Mouse (Mus musculus) adrenal gland (tissue): Measurements from ENCODE around the gene Popdc2.

Experiments
- intact Hi-C: fragments of 180-260 bp; cut with DNase I; formaldehyde crosslinking; loops from one replicate; pipeline ENCODE4 v1.15.1; 2025

Popdc2 gene

DNA sequence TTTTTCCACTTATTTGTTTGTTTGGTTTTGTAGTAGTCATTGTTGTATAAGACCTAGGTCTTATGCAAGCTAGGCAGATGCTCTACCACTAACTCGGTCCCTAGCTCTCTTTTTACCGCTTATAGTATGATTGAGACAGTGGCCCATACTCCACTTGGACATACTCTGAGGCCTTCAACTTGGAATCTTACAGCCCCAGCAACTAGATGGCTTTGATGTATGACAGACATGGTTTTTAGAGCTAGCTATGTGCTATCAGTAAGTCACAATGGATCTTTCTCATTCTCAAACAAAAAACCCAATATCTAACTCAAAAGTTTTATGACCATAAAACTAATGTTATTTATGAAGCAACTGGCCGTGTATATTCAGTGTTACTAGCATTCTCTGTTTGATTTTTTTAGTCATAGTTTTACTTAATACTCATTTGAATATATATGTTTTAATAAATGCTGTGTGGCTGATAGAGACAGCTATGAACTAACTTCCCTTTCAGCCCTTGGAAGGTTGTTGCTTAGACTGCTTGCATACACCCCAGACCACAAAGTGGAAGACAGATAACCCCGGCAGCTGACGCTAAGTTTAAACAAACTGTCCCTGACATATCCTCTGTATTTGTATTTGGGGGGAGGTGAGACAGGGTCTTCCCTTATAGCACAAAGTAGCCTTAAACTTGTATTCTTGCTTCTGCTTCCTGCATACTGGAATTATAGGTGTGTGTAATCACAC lies 7.7 kb upstream of the Popdc2 start:
- intact Hi-C loops, result no loop called here

DNA sequence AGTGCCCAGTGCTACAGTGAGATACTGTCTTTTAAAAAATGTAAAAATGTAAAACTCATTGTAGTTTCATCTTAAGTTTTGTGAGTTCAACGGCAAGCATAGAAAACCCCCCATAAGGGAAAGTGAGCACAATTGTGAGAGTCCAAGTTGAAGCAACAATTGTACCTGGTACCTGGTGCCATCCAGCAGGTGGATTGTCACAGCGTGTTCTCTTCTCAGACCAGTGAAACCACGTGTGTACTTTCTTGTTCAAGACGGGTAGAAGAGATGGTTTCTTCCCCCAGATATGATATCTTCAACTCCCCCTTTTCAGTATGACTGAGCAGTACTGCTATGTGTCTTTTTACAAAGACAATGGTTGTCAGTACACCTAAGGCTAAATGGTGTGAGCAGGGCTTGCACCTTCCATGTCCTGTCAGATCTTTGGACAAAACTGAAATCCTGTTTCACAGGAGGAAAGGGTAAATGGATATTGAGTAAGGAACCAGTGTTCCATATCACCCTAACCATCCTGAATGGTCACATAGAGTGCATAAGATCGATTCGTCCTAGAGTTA lies 3.7 kb upstream of the Popdc2 start:
- intact Hi-C loops, result no loop called here

DNA sequence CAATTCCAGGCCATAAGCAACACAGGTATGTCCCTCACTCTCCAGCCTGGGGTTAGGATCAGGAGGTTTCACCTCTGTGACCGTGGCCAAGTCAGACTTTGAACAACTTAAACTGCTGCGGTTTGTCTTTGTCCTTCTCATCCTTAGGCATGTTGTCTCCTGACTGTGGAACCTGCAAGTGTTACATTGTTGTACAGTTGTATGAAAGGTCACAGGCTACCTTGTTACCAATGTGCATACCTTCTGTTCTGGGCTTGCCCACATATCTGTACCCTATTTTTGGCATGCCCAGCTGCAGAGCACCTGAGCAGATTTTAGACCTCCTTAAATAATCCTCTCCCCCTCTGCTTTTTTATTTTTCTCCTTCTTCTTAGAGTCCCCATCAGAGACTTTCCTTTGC lies 2.8 kb upstream of the Popdc2 start:
- intact Hi-C loops, result no loop called here

DNA sequence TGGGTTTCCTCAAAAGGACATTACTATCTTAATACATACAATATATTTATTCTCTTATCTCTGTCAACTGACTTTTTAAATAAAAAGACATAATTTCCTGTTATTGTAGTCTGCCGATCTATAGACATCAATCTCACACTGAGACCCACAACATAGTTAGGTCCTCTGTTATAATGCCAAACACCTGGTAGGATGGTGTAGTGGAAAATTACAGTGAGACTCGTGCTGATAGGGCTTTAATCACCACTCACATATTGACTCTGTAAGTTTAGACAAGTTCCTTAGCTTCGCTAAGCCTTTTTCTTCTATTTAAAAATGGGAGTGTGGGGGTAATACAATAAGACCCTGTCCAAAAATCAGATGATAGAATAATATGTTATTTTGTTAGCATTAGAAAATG lies 2.2 kb upstream of the Popdc2 start:
- intact Hi-C loops, result no loop called here

DNA sequence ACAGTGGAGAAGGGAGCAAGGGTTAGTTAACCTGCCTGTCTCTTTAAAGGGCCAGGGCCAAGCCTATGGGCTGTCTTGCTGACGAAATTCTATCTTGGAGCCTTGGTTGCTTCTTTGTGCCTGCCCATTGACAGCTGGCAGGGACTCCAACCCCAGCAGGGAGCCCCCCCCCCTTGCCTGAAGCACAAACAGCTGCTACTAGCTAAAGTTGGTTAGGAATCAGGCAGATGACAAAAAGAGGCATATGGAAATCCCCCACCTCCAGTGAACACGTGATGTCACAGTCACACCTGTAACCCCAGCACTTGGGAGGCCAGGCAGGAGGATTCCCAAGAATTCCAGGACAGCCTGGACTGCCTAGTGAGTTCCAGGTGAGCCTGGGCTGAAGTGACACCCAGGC lies 1.7 kb upstream of the Popdc2 start:
- intact Hi-C loops, result no loop called here

DNA sequence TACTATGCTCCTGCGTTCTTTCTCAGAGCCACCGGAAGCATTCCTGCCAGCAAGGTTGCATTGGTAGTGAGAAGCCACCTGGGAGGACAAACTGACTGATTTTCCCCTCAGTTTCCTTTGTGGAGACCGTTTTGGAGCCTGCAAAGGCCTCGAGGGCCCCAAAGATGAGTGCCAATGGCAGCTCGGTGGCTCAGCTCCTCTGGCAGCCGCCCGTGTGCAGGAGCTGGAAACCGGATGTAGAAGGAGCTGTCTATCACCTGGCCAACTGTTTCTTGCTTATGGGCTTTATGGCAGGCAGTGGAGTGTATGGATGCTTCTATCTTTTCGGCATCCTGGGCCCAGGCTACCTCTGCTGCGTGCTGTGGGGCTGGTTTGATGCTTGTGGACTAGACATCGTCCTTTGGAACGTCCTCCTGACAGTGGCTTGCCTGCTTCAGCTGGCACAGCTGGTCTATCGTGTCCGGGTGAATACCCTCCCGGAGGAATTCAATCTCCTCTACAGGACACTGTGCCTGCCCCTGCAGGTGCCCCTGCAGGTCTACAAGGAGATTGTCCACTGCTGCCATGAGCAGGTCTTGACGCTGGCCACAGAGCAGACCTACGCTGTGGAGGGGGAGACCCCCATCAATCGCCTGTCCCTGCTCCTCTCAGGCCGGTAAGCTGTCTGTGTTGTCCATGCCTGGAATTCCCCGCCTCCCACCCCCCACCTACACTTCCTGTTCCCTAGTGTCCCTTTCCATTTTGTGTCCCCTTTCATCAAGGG lies 665 bp downstream of the Popdc2 start:
- intact Hi-C loops, result no loop called here

DNA sequence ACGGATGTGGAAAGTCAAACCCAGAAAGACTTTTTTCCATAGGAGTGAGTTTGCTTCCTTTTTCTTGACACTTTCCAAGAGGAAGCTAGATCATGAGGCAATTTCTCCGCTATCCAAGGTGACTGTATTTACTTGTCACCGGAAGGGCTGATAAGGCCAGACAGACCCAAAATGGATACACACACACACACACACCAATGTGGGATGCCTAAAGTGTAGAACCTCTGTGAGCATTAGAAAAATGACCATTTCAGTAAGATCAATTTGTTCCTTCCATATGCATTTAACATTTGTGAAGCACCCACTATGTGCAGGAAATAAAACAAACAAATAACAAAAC lies 1.2 kb downstream of the Popdc2 start:
- intact Hi-C loops, result no loop called here

DNA sequence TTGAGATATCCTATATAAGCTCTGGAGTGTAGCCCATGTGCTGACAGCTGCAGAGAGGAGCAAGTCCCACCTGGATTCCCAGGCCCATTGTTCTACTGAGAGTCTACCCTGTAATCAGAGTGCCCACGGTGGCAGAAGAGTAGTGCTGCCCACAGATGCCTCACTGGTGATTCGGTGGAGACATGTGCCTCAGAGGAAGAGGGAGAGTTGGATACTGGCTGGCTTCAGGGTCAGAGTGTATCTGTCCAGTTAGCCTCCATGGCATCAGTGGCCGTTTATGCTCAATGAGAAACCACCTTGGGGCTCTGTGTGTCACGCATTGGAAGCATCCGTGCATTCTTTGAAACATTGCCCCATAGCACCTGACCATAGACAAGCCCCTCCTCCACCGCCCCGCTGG lies 1.6 kb downstream of the Popdc2 start:
- intact Hi-C loops, result no loop called here

DNA sequence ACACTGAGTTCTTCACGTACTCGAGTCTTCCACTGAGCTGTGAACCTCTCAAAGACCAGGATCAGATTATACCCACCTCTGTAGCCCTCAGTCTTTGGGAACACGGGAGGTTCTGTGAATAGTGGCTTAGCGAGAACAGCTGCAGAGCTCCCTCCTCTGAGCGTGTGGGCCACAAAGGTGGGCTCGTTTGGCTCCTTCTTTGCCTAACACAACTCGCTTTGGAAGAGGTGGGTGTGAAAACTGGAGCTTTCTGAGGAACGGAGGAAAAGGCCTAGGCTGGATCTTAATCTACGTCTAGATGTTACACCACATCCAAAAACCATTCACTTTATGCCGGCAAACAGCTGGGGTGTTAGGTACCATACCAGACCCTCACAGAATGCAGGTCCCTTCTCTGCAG lies 3.4 kb downstream of the Popdc2 start:
- intact Hi-C loops, result no loop called here

DNA sequence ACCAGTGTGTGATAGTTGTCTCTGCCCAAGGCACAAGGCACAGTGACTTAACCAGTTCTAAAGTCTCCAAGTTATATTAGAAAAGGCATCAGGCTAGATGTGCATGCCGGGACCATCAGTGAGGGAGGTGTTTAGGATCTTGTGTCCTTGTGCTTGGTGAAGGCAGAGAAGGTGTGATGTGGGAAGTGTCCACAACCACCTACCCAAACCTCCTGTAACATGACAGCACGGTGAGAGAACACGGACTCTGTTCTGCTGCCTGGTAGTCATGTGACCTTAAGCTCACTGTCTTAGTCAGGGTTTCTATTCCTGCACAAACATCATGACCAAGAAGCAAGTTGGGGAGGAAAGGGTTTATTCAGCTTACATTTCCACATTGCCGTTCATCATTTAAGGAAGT lies 4.2 kb downstream of the Popdc2 start:
- intact Hi-C loops, result no loop called here

DNA sequence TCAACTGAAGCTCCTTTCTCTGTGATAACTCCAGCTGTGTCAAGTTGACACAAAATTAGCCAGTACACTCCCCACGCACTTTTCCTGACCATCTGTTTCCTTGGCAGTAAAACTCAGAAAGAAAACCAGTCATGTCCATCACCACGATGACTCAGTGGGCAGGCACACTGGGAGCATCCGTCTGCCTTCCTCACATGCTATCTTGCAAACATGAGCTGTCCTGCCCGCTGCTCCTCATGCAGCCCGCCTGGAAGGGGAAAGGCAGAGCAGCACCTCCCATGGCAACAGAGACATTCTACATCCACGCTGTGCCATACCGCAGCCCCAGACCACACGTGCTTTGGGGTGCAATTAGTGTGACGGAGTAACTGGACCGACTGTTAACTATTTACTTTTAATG lies 6.3 kb downstream of the Popdc2 start:
- intact Hi-C loops, result no loop called here

DNA sequence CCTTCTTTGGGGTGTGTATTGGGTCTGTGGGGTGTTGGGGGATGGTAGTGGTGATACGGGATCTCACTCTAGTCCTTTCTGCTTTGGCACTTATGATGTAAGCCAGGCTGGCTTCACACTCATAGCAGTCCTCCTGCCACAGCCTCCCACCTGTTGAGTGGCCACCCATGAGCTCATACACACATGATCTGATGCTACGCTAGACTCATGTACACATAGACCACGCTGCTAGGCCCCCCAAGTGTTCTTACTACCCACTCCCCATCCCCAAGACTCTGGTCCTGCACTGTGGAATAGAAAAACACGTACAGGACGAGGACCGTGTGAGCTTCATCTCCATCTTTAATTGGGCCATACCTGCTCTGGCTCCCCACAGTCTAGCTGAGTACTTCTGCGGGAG lies 7.0 kb downstream of the Popdc2 start:
- intact Hi-C loops, result no loop called here

DNA sequence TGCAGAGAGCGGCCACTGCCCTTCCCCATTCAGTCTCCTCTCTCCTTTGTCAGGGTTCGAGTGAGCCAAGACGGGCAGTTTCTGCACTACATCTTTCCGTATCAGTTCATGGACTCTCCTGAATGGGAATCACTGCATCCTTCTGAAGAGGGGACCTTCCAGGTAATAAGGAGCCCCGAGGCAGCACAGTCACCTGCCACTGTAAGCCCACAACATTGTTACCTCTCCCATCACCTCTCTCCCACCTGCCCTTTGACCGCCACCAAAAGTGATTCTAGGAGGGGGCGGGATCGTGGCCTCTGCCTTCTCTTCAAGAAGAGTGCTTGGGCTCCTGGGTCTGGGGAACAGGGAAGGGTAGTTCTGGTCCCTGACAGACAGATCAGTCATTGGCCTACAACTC lies 7.4 kb downstream of the Popdc2 start:
- intact Hi-C loops, result no loop called here

DNA sequence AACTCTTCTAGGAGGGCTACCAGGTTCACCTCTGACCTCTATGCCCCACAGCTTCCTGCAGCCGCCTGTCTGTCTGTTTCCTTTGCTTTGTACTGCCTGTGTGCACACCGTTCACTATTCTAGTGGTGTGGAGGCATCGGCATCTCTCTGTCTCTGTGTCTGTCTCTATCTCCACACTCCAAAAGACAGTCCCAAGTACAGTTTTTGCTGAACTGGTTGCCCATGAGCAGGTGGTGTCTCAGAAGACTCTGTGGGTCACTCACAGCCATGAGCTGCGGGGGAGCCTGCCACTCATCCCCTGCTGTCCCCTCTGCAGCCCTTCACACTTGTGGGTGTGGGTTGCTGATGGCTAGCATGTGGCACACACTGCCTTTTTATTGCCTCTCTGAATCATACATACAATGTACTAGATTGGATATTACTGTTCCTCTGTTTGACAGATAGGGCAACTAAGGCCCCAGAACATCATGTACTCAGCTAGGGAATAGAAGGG lies 8.0 kb downstream of the Popdc2 start:
- intact Hi-C loops, result no loop called here

DNA sequence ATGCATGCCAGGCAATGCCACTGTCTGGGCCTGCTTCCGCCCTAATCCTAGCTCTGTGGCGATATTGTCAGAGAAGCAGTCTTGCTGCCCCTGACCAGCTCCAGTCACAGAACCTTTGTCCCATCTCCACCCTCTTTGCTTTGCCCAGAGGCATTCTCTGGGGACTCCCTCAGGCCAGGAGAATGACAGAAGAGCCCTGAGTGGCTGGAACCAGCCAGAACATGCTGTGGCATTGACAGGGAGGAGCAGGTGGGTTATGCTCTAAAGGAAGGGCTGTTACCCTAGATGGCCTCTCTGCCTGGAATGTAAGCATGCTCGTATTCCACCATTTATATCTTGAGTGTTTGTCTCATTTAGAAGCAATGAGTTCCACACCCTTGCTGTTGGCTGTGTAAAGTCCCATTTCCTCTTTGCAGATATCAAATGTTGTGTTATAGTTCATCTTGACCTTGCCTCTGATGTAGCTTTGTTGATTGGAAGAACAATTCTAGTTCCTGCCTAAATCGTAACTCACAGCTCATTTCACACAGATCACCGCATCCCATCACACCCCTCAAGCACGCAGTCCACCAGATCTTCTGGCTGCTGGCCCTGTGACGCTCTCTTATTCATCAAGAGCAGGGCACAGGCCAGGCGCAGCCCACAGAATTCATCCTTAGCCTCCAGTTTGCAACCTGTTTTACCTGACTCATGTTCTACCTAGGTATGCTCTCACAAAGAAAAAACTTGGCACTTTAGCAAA lies 8.8 kb downstream of the Popdc2 start:
- intact Hi-C loops, result no loop called here

DNA sequence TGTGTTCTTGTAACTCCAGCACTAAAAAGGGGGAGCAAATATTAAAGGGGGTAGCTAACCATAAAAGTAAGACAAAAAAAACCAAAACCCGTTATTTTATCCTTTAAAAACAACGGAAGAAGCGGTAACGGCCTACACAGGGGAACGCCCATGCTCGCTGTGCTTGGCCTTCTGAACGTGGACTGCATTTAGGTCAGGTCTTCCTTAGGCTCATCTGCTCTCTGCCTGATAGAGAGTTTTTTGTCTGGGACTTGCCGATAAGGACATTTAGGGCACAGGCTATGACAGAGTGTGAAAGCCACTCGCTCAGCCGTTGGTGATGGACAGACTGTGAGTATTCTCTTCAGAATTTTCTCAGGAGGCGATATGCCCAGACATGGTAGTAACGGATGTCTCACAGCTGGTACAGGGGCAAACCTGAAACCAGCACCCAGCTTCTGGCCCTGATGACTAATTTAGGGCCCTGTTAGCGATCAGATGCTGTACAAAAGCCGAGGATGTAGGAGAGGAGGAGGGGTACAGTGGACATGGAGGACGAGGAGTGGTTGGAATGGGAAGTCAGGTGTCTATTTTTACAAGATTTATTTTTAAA lies 9.8 kb downstream of the Popdc2 start:
- intact Hi-C loops, result no loop called here

DNA sequence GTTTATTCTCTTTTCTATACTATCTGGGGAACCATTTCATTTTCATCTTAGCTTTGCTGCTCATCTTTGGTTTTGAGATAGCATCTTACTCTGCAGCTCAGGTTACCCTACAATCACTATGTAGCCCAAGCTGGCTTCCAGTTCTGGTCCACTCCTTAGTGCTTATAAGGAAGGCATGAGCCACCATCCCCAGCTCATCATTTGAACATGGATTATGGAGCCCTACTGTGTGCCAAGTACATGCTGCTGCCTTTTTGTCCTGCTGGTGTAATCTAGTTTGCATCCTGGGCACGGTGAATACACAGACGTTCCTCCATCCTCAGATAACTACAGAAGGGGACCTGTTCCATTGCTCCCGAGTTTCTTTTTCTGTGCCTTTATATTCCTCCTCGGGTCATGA lies 10.9 kb downstream of the Popdc2 start:
- intact Hi-C loops, result no loop called here

DNA sequence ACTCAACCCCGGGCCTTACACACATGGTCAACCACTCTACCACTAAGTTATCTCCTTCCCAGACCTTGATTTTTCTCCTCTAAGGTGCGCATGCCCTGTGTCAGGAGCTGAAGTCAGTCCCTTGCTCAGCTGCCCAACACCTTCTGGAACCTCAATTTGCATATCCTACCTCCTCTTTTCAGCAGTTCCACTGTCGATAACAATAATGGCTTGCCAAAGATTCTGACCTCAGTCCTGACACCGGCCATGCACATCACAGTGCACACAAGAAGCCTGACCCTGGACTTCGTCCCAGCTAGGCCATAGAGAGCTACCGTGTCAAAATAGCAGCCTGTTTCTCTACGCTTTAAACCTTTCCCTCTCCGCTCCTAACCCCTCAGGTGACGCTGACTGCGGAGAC lies 11.4 kb downstream of the Popdc2 start:
- intact Hi-C loops, result no loop called here

DNA sequence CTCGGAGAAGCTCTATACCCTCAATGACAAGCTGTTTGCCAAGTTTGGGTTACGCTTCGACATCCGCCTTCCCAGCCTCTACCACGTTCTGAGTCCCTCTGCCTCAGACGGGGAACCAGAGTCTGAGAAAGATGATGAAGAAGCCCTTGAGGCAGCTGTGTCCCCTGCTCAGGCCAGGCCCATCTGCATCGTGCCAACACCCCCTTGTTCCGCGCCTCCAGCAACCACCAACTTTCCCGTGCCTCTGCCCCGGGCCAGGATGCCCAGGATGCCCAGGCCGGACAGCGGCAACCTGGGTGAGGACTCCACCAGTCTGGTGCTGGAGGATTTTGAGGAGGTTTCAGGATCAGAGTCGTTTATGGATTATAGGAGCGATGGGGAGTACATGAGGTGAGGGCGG lies 11.9 kb downstream of the Popdc2 start:
- intact Hi-C loops, result no loop called here

DNA sequence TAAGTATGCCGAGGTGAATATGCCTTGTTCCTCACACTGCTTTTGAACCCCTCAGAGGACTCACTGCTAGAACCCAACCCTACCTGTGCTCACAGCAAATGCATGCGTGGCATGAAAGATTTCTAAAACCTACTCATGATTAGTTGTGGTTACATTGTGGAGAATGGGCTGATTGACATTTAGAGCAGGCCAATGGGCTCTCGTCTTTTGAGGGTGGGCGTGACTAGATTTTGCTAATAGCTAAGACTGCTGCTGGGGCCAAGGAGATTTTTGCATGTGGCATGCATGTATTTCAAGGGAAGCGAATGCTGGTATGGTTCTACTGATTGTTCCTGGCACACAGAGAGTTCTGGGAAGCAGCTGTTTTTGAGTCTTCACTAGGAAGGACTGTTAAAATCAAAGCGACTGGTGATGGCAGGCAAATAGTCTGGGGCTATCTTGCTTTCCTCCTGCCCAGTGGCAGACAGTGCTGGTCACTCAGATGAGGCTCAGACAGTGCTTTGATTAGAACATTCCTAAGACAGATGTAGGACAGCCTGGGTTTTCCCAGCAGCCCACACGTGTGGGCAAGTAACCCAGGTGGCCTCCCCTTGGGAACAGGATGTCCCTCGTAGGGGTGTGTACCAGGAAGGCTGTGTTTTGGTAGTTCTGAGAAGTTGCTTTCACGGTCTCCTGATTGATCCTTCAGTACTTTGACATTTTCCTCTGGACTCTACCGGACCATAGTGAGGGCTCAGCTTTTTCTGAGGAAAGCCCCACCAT lies 12.6 kb downstream of the Popdc2 start:
- intact Hi-C loops, result no loop called here

DNA sequence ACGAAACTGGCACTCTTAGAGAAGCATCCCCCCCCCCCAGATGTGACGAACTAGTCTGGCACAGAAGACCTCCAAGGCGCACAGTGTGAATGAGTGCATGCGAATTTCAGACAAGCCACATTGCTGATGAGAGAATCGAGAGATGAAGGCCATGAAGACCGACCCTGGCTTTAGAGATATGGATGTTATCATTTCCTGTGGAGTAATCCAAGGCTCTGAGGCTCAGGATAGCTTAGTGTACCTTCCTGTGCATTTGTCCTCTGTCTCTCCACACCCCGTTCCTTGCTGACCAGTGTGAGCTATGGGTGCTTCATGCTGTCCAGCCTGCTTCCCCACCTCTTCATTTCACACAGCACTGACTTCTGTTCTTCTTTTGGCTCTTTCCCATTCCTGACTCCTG lies 13.2 kb downstream of the Popdc2 start:
- intact Hi-C loops, result no loop called here
